Mouse (Mus musculus) midbrain, embryonic 16.5 days (tissue): ENCODE results near the gene Ablim1. TPM values are rescaled to one million over a fixed set of nuclear protein-coding genes. Genes with fewer than 3 reads are reported as not detected.

Experiments used
- ATAC-seq: fragments of 200-750 bp; cut with Nextera tagmentation; 2 replicates; pipeline ENCODE4 v1.8.0; 2017; ENCODE audit warnings: moderate TSS enrichment
- H3K27ac ChIP-seq: fragments of 300-500 bp; sonication (generic); 2 replicates; pipeline ENCODE4 v1.5.1; 2014; ENCODE audit warnings: mild to moderate bottlenecking, low read length, mixed read lengths
- H3K27me3 ChIP-seq: fragments of 300-500 bp; sonication (generic); 2 replicates; pipeline ENCODE4 v1.6.1; 2014; ENCODE audit warnings: low read depth, low read length, mixed read lengths; ENCODE audit not compliant: control insufficient read depth, insufficient read depth
- H3K36me3 ChIP-seq: fragments of 300-500 bp; sonication (generic); 2 replicates; pipeline ENCODE4 v1.6.1; 2014; ENCODE audit warnings: mild to moderate bottlenecking, low read length, moderate library complexity, mixed read lengths; ENCODE audit not compliant: control insufficient read depth, insufficient read depth
- H3K4me1 ChIP-seq: fragments of 300-500 bp; sonication (generic); 2 replicates; pipeline ENCODE4 v1.6.1; 2014; ENCODE audit warnings: mild to moderate bottlenecking, low read length, mixed read lengths; ENCODE audit not compliant: control insufficient read depth, insufficient read depth
- H3K4me2 ChIP-seq: fragments of 300-500 bp; sonication (generic); 2 replicates; pipeline ENCODE4 v1.6.1; 2014; ENCODE audit warnings: mild to moderate bottlenecking, low read length, mixed read lengths
- H3K4me3 ChIP-seq: fragments of 300-500 bp; sonication (generic); 2 replicates; pipeline ENCODE4 v1.5.1; 2014; ENCODE audit warnings: low read depth, mild to moderate bottlenecking, low read length, moderate library complexity, mixed read lengths
- H3K9ac ChIP-seq: fragments of 300-500 bp; sonication (generic); 2 replicates; pipeline ENCODE4 v1.6.1; 2014; ENCODE audit warnings: low read depth, low read length, mixed read lengths
- H3K9me3 ChIP-seq: fragments of 300-500 bp; sonication (generic); replicated peaks from 2 replicates; pipeline ENCODE4 v1.6.1; 2014; ENCODE audit warnings: mild to moderate bottlenecking, low read length, mixed read lengths; ENCODE audit not compliant: control insufficient read depth, poor library complexity, severe bottlenecking
- WGBS: fragments of 180-500 bp; shearing (Covaris S2); extraction: QIAGEN DNeasy Blood & Tissue Kit; methylation state at CpG from one replicate; pipeline ENCODE4 v1.1.7; 2014; 5-methylcytosine and 5-hydroxymethylcytosine counted together
- polyA plus RNA-seq: library from polyadenylated mRNA; unstranded; fragments of >200 nt; fragmentation: Nextera tagmentation; extraction: Ambion mirVana; gene quantifications from 2 replicates; pipeline ENCODE4 v1.2.1, GENCODE M21; 2015

Ablim1 gene
- polyA plus RNA-seq, 1 experiment from 2014 or later, result 66.2 TPM

- Histone ChIP-seq H3K4me1 (no peaks in the 10 kb centered on the region), H3K9ac (no peak overlapping the region), H3K4me3 (no peak overlapping the region), H3K9me3 (no peaks in the 10 kb centered on the region), H3K27me3 (no peaks in the 10 kb centered on the region), H3K36me3 (no peaks in the 10 kb centered on the region), H3K27ac (no peak overlapping the region), H3K4me2 (no peak overlapping the region)
- no peak for ATAC-seq
- WGBS, result 67% methylated on average over 6 of the region's 6 CpGs
Measured at GRCm38 (mm10) chr19:57106513-57106912, 208.2 kb downstream of the Ablim1 start.

- Histone ChIP-seq H3K4me1 (no peaks in the 10 kb centered on the region), H3K4me2 (no peak overlapping the region), H3K27me3 (no peaks in the 10 kb centered on the region), H3K36me3 (no peaks in the 10 kb centered on the region), H3K9ac (no peak overlapping the region), H3K27ac (no peak overlapping the region), H3K9me3 (no peaks in the 10 kb centered on the region), H3K4me3 (no peak overlapping the region)
- WGBS, result 92% methylated on average over 3 of the region's 3 CpGs
- no peak for ATAC-seq
Measured at GRCm38 (mm10) chr19:57106031-57106430, 208.7 kb downstream of the Ablim1 start.

GRCm38 (mm10) chr19:57105156-57105555 lies 209.6 kb downstream of the Ablim1 start:
- no peak overlapping the region for H3K9ac ChIP-seq
- no peaks in the 10 kb centered on the region for H3K36me3 ChIP-seq
- 53% methylated on average over 6 of the region's 6 CpGs for WGBS
- H3K27me3 ChIP-seq, result no peaks in the 10 kb centered on the region
- no peaks in the 10 kb centered on the region for H3K4me1 ChIP-seq
- no peak overlapping the region for H3K4me2 ChIP-seq
- H3K9me3 ChIP-seq, result no peaks in the 10 kb centered on the region
- ATAC-seq, result no peak
- H3K4me3 ChIP-seq, result no peak overlapping the region
- H3K27ac ChIP-seq, result no peak overlapping the region

- no peak overlapping the region for H3K9ac ChIP-seq
- H3K36me3 ChIP-seq, result no peaks in the 10 kb centered on the region
- no peak overlapping the region for H3K4me3 ChIP-seq
- no peaks in the 10 kb centered on the region for H3K9me3 ChIP-seq
- 58% methylated on average over 5 of the region's 5 CpGs for WGBS
- H3K4me2 ChIP-seq, result no peak overlapping the region
- no peaks in the 10 kb centered on the region for H3K27me3 ChIP-seq
- ATAC-seq, result no peak
- no peaks in the 10 kb centered on the region for H3K4me1 ChIP-seq
- H3K27ac ChIP-seq, result peak overlapping the region; percentile 51; the same call in 1 of the 2 replicates
Measured at GRCm38 (mm10) chr19:57104171-57104748, 210.5 kb downstream of the Ablim1 start.

DNA sequence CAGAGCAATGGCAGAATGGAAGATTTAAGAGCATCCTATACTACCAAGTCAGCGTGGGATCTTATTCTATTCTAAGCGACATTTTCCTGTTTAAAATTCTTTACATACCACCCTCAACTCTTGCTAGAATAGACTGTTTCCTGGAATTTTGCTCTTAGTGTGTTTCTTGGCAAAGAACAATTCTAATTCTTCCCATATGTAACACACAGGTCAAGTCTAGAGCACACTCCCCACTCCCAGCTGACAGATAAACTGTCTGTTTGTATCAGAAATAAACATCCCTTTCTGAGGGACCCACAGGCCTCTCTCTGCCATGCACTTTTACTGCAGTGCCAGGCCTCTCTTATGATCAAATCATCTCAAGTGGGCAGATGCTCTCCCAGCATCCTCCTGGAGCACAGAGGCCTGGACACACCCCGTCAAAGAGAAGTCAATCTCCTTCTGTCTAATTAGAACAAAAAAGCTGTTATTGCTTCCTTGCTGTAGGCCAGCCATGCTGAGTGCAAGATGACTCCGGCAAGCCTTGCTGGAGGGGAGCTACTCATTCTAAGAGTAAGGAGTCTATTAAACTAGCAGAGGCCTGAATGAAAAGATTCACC lies 211.3 kb downstream of the Ablim1 start:
- H3K9me3 ChIP-seq, result no peaks in the 10 kb centered on the region
- WGBS, result 72% methylated on average over 4 of the region's 4 CpGs
- no peaks in the 10 kb centered on the region for H3K36me3 ChIP-seq
- no peaks in the 10 kb centered on the region for H3K27me3 ChIP-seq
- no peaks in the 10 kb centered on the region for H3K4me1 ChIP-seq
- H3K9ac ChIP-seq, result no peak overlapping the region
- peak overlapping the region; percentile 51 for H3K27ac ChIP-seq
- no peak overlapping the region for H3K4me3 ChIP-seq
- ATAC-seq, result no peak
- no peak overlapping the region for H3K4me2 ChIP-seq

DNA sequence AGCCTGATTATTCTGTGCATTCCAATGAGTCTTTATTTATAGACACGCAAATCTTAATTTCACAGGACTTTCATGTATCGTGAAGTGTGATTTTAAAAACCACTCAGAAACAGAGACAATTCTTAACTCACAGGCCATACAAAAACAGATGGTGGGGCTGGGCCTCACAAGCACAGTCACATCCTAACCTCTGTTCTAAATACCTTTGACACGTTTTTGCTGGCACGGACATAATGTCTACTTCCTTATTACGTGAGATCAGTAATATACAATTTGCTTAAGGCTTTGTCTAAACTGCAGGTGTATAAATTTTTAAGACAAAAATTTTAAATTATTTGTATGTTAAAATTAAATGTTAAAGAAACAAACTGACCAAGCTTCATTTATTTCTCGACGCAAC lies 212.7 kb downstream of the Ablim1 start:
- H3K27me3 ChIP-seq, result no peaks in the 10 kb centered on the region
- H3K36me3 ChIP-seq, result no peaks in the 10 kb centered on the region
- no peaks in the 10 kb centered on the region for H3K4me1 ChIP-seq
- no peak overlapping the region for H3K9ac ChIP-seq
- no peak overlapping the region for H3K4me2 ChIP-seq
- WGBS, result 90% methylated on average over 7 of the region's 7 CpGs
- no peak overlapping the region for H3K27ac ChIP-seq
- no peaks in the 10 kb centered on the region for H3K9me3 ChIP-seq
- no peak for ATAC-seq
- H3K4me3 ChIP-seq, result no peak overlapping the region

GRCm38 (mm10) chr19:57100753-57101446 lies 213.8 kb downstream of the Ablim1 start:
- Histone ChIP-seq H3K9me3 (no peaks in the 10 kb centered on the region), H3K4me2 (no peak overlapping the region), H3K27me3 (no peaks in the 10 kb centered on the region), H3K36me3 (no peaks in the 10 kb centered on the region), H3K4me1 (no peaks in the 10 kb centered on the region), H3K4me3 (no peak overlapping the region), H3K9ac (no peak overlapping the region), H3K27ac (no peak overlapping the region)
- ATAC-seq, result no peak
- 94% methylated on average over 11 of the region's 11 CpGs for WGBS

- Histone ChIP-seq H3K4me2 (no peak overlapping the region), H3K27me3 (no peaks in the 10 kb centered on the region), H3K9ac (no peak overlapping the region), H3K4me3 (no peak overlapping the region), H3K36me3 (no peaks in the 10 kb centered on the region), H3K27ac (no peak overlapping the region), H3K9me3 (no peaks in the 10 kb centered on the region), H3K4me1 (no peaks in the 10 kb centered on the region)
- ATAC-seq, result no peak
- 89% methylated on average over 9 of the region's 9 CpGs for WGBS
Measured at GRCm38 (mm10) chr19:57099986-57100385, 214.7 kb downstream of the Ablim1 start.

- Histone ChIP-seq H3K36me3 (no peaks in the 10 kb centered on the region), H3K9ac (no peak overlapping the region), H3K9me3 (no peaks in the 10 kb centered on the region), H3K4me2 (no peak overlapping the region), H3K4me1 (no peaks in the 10 kb centered on the region), H3K4me3 (no peak overlapping the region), H3K27me3 (no peaks in the 10 kb centered on the region), H3K27ac (0 out of 2 replicates have a peak overlapping the region, but pooled peaks have one; percentile 12)
- WGBS, result 84% methylated on average over 4 of the region's 4 CpGs
- no peak for ATAC-seq
Measured at GRCm38 (mm10) chr19:57099094-57099357, 215.7 kb downstream of the Ablim1 start.
